Mouse (Mus musculus) C2C12 (cell line): ENCODE measurements around the gene Kantr.

Experiments
- CTCF ChIP-seq: IDR thresholded peaks from one replicate; pipeline ENCODE4 v1.5.1; 2011; ENCODE audit not compliant: control insufficient read depth, insufficient read depth, insufficient read length
- MYOD1 ChIP-seq: IDR thresholded peaks from one replicate; pipeline ENCODE4 v1.6.1; 2011; ENCODE audit warnings: low read depth; ENCODE audit not compliant: control insufficient read depth, insufficient read length

GRCm38 (mm10) chrX:152341496-152341895, 14.2 kb upstream of the Kantr start:
- TF ChIP-seq CTCF (no peak), MYOD1 (no peak)
